Mouse (Mus musculus) v-Abl transformed pro-B cells (cell line): ENCODE measurements around the gene Rfk.

ENCODE experiments used
- in situ Hi-C, 2 experiments: fragments of 400-800 bp; cut with MboI; formaldehyde crosslinking; loops; one replicate each; pipeline ENCODE4 v1.15.1; 2025; ENCODE audit not compliant: unreplicated experiment in 2 of 2

Gene Rfk

DNA sequence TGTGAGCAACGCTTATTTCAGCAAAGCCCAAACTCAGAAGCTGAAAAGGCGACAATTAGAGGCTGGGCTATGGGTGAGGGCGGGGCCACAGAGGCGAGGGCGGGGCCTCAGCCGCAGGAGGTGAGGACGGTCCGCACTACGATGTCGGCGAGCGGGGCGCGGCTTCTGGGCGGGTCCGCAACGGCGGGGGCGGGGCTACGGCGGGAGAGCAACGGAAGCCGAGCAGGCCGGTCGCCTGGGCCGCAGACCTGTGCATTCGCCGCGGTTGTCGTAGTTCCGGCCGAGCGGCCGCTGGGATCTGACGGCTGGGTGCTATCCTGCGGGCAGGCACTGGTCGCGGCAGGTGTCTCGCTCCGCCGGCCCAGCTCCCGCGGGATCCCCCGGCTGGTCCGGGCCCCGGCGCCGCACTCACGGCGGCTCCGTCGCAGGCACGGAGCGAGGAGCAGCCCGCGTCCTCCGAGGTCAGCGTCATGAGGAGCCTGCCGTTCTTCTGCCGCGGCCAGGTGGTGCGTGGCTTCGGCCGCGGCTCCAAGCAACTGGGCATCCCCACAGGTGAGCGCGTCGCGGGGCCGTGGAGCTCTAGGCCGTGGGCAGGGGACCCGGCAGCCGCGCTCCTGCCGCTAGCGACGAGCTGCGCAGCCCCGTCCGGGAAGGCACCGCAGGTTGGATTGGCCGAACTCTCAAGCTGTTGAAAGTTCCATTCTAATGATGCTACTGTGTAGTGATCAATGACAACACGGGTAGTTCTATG lies at the start of gene Rfk:
Gene Rfk (plus strand): TSS at position 203 of the 751 bp plus-strand sequence.
- in situ Hi-C loops: loop anchor here (10.0 to 25.0 kb wide), 5 partner anchors 607 to 1318 kb away; partner anchors contain the start of genes Vps13a (in 2 of the 2), D030056L22Rik (in 1 of the 2) and Gnaq (in 1 of the 2)

DNA sequence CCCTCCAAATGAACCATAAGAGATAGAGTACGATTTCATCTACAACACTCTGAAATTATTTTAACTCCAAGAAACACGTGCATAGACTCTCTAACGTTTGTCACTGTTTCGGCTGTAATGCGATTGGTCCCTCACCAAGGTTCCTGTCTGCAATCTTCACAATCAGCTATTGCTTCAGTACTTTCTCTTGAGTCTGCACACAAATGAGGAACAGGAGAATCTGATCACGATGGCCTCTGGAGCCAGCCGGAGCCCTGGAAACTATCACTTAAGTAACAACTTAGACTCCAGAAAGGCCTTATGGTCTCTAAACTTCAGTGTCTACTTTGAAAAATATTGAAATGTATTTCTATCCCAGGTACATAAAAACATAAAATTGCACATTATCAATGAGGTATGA lies 49.0 kb upstream of the Rfk start:
- in situ Hi-C loops: no loop called here

DNA sequence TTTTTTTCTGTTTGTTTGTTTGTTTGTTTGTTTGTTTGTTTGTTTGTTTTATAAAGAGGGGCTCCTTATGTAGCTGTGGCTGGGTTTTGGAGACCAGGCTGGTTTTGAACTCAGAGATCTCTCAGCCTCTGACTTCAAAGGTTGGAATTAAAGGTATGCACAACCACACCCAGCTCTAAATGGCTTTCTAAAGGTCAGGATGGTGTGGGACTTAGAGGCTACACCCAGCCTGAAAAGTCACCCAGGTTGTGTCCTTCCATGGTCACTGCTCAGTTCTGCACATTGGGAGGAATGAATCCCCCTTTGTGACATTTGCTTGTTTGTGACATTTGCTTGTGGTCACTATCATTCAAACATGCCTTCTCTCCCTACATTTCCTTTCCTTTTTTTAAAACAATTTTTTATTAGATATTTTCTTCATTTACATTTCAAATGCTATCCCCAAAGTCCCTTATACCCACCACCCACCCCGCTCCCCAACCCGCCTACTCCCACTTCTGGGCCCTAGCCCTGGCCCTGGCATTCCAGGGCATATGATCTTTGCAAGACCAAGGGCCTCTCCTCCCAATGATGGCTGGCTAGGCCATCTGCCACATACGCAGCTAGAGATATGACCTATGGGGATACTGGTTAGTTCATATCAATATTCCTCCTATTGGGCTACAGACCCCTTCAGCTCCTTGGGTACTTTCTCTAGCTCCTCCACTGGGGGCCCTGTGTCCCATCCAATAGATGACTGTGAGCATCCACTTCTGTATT lies 46.9 kb upstream of the Rfk start:
- in situ Hi-C loops: no loop called here

DNA sequence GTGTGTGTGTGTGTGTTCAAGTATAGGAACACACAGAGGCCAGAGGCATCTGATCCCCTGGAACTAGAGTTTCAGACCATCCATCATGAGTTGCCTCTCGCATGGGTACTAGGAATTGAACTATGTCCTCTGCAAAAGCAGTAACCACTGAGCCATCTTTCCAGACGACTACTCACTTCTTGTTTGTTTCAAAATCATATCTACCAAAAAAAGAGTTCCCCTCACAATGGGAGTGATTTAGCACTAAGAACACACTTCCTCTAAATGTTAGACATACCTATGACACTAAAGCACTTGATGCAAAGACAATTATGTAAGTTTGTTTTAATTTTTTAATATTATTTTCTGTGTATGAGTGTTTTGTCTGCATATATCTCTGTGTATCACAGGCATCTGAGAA lies 46.0 kb upstream of the Rfk start:
- in situ Hi-C loops: no loop called here

DNA sequence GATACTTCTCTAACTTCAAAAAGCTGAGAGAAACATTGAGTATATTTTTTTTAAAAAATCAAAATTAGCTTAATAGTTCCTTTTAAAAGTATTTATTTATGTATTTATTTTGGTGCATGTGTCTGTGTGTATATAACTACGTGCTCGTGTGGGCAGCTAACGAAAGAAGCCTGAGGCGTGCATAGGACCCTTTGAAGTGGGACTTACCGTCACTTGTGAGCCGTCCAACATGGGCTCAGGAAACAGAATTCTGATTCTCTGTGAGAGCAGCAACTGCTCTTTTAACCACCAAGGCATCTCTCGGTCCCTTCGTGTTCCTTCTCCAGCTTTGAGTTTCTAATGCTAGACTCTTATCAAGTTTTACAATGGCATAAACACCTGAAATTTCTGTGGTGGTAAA lies 40.1 kb upstream of the Rfk start:
- in situ Hi-C loops: loop anchor here (5.0 to 25.0 kb wide), 2 partner anchors 106 to 1209 kb away; no protein-coding TSS in a partner anchor

DNA sequence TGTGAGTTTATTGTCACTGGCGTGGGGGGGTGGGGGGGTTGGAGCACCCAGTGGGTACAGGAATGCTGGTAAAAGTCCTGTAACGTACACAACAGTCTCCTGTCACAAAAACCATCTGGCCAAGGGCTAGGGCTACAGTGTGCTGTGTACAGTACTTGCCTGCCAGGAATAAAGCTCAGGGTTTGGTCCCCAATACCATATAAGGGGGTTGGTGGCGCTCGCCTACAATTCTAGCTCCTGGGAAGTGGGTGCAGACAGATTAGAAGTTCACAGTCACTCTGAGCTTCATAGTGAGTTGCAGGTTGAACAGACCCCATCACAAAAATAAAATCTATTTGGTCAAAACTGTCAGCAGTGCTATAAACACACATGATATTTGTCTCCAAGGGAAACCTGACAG lies 39.5 kb upstream of the Rfk start:
- in situ Hi-C loops: loop anchor here (5.0 to 25.0 kb wide), 2 partner anchors 107 to 1208 kb away; no protein-coding TSS in a partner anchor

DNA sequence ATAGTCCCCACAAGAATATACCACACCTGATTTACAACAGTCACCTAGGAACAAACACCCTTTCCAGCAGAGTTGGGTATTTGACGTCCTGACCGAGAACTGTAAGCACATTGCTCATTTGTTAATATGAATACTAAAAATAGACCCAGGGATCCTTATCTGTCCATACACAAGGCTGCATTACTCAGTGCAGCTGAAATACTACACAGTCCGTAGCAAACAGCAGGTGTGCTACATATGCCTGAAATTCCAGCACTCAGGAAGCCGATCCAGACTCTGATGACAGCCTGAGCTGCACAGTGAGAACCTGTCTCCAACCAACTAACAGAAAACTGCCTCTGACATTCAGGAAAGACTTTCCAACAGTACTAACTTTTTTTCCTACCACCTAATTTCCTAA lies 39.0 kb upstream of the Rfk start:
- in situ Hi-C loops: loop anchor here (5.0 to 25.0 kb wide), 3 partner anchors 107 to 1208 kb away; no protein-coding TSS in a partner anchor

DNA sequence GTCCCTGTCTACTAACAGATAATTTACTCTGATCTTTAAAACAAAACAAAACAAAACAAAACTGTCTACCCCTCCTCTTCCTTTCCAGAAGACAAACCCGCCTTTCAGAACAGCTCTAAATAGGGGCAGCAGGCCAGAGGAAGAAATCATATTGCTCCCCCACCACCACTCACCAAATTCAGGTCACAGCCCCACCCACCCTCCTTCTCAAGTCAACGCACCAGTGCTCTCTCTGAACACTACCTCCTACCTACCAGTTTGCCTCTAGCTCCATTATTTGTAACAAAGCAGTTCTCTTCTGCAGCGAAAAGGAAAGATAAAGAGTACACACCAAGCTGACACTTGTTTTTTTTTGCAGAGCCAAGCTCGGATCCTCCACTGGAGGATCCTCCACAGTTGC lies 38.5 kb upstream of the Rfk start:
- in situ Hi-C loops: loop anchor here (5.0 to 25.0 kb wide), 2 partner anchors 193 to 1207 kb away; no protein-coding TSS in a partner anchor

DNA sequence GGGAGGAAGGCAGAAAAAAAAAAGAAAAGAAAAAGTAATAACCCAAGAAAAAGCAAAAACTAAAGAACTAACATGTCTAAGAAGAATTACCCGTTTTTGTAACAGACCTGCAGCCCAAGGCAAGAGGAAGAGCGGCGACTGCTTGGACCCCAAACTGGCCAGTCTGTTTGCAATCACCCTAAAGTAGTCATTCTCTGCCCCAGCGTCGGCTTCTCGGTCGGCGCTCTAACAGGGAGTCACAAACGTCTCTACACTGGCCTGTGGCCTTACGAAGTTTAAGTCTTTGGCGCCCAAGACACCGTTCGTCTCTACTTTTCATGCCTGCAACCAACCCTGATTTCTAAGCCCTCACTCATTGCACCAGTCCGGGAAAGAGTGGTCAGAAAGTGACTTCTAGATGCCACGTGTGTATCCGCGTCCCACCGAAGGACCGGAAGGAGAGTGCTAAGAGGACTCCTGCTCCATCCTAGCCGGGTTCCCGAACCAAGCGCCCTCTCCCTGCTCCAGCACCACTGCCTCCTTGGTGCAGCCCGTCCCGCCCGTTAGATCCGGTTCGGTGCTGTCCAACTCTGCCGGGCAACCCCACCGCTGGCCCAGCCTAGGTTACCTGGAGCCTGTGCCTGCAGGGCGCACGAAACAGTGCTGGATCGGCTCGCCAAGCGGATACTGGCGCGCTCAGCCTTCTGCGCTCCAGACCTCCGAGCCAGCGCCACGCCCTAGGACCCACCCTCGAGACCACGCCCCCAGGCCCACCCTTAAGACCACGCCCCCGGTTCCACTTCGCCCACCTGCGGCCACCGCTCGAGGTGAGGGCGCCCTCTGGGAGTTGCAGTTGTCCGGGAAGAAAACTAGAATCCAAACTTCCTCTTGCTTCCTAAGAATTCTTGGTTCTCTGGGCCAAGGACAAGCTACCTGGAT lies 37.6 kb upstream of the Rfk start:
- in situ Hi-C loops: loop anchor here (5.0 to 25.0 kb wide), 2 partner anchors 194 to 1206 kb away; no protein-coding TSS in a partner anchor

DNA sequence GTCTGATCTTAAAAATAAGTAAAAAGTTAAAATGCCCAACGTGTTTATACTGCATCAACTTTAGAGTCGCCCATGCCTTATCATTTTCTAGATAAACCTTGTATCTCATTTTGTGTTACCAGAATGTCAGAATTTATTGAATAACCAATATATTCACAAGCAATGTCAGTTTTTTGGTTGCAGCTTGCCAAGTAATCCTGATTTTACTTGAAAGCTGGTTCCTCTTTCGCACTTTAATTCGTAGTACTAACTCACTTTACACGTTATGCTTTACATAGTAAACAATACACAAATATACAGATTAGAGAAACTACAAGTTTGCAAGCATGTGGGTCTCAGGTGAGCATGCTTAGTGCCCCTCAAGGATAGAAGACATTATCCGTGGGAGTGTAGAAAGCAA lies 36.9 kb upstream of the Rfk start:
- in situ Hi-C loops: loop anchor here (5.0 to 25.0 kb wide), 2 partner anchors 195 to 1205 kb away; no protein-coding TSS in a partner anchor

DNA sequence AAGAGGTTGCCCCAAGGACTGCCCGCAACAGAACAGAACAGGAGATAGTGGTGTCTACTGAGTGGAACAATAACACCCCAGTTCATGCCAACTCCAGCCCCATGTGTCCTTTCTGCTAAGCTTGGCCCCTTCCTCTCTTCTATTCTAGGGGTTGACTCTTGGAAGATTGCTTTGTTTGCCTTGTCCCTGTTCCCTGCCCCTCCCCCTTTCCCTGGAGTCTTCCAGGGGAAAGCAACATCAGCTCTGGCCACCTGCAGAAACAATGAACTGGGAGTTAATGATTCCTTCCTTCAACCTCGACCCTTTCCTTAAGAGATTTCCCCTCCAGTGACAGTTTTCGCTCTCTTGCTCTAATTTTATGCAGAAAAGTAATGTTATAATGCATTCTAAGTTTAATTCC lies 36.5 kb upstream of the Rfk start:
- in situ Hi-C loops: loop anchor here (5.0 to 25.0 kb wide), 2 partner anchors 195 to 1205 kb away; no protein-coding TSS in a partner anchor

DNA sequence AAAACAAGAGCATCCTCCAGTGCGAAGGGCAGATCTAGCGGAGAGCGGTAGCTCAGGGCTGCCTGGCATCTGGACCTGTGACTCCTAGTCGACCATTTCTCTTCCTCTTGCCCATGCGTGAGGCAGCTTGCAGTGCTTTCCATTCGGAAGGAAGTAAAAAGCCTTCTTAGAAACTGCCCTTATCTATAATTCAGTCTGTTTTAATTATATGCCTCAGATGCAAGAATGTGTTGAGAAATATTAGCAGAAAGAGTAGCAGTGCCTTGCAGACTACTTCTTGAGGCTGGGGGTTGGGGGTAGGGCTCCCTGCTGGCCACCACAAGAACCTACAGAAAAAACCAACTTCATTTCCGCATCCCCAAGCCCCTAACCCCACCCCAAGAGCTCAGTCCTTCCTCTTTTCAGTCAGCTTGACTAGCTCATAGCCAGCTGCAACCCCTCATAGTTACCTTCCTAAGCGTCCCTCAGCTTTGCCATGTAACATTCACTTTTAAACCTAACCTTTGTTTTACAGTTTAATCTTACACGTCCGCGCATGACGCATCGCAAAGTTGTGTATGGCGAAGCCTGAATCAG lies 34.4 kb upstream of the Rfk start:
- in situ Hi-C loops: loop anchor here (5.0 to 25.0 kb wide), 2 partner anchors 197 to 1203 kb away; no protein-coding TSS in a partner anchor

DNA sequence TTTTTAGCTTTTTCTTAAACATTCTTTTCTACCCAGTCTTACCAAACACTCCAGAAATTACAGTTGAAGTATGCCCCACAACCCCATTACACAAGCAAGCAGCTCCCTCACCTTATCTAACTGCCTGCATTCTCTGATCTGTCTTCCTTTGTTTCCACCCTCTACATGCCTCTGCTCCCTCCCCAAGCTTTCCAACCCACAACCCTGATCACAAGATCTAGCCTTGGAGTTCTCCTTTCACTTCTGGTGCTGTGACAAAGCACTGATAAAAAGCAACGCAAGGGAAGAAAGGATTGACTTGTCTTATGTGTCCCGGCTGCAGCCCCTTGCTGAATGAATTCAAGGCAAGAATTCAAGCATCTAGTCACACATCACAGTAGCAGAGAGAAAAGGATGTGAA lies 32.7 kb upstream of the Rfk start:
- in situ Hi-C loops: loop anchor here (5.0 to 25.0 kb wide), 4 partner anchors 234 to 1474 kb away; no protein-coding TSS in a partner anchor

DNA sequence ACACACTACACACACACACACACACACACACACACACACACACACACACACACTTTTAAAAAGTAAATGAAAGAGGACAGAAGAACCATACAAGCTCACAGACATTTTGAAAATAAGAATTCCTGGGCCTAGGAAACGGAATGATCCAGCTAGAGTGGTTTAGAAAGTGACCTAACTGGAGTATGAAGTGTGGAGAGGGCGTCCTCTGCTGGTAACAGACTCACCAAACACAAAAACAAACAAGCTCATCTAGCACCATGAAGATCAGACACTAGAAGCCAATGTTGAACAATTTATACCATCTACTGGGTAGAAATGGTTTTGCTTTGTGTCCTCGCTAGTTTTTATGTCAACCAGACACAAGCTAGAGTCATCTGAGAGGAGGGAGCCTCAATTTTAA lies 29.1 kb upstream of the Rfk start:
- in situ Hi-C loops: loop anchor here (5.0 to 25.0 kb wide), 4 partner anchors 237 to 1470 kb away; no protein-coding TSS in a partner anchor

DNA sequence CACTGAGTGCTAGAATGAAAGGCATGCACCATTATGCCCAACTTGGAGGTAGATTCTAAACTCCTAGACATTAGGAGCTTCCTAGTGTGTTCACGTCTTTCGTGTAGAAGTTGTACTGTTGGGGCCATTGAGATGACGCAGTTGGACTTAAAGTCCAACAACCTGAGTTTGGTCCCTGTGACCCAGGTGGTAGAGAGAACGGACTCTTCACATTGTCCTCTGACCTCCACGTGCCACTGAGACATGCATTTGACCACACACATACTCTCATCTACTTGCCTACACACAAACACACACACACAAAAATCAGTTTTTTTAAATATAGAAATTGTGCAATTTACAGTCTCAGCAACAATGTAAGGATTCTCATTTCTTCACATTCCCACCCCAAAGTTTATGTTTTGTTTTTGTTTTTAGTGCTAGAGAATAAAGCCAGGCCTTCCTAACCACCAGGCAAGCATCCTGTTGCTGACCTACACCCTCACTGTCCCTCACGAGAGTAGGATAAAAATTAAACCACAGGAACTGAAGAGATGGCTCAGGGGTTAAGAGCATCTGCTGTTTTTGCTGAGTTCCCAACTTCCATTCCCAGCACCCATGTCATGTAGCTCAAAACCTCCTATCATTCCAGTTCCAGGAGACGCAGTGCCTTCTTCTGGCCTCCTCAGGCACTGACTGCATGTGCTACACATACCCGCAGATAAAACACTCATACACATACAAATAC lies 27.3 kb upstream of the Rfk start:
- in situ Hi-C loops: loop anchor here in 1 of 2 experiments (10.0 to 25.0 kb wide), 2 partner anchors 1196 to 1468 kb away; no protein-coding TSS in a partner anchor

DNA sequence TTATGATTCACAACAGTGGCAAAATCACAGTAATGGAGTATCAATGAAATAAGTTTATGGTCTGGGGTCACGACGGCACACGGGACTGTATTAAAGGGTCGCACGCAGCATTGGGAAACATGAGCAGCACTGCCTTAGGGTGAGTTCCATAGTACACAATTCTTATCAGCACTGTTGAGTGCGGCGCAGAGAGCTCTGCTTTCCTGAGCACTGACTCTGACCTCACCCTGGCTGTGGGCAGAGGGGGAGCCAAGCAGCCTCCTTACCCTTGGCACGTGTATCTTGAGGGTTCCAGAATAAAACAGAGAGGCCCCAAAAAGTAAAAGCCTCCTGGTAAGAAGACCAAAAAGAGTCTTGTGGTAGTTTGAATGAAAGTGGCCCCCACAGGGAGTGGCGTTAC lies 25.3 kb upstream of the Rfk start:
- in situ Hi-C loops: loop anchor here in 1 of 2 experiments (10.0 to 25.0 kb wide), 2 partner anchors 1194 to 1466 kb away; no protein-coding TSS in a partner anchor

DNA sequence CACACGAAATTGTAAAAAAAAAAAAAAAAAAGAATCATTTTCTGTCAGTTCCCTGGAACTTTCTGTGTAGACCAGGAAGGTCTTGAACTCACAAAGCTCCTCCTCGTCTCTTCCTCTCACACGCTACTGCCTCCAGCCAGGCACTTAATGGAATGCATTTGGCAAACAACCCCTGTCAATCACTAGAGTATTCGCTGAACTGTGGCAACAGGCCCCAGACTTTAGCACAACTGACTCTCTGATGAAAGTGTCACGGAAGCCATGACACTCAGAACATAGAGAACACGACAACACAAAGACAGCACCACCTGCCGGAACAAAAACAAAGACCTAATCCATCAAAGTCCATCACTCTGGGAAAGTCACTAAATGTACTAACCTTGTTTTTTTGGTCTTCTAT lies 24.3 kb upstream of the Rfk start:
- in situ Hi-C loops: loop anchor here in 1 of 2 experiments (10.0 to 25.0 kb wide), 2 partner anchors 1193 to 1465 kb away; no protein-coding TSS in a partner anchor

DNA sequence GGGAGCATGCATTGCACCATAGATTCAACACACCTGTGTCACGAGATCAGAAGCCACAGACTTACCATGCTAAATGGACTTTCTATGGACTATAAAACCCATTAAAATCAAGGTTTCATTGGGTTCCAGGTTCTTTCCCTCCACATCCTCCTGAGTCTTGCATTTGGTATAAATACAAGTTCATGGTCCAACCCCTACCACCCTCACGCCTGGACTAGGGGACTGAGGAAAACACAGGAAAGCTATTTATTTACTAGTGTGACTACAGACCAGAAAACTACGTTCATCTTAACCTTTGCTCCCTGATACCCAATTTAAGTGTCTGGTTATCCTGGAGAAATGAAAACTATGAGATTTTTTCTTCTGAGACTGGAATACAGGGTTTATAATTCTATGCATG lies 21.1 kb upstream of the Rfk start, which contains the start of gene Gcnt1:
Gene Gcnt1 (minus strand): TSS at position 144 of the 400 bp plus-strand sequence.
- in situ Hi-C loops: loop anchor here (10.0 to 25.0 kb wide), 3 partner anchors 1172 to 1462 kb away; no protein-coding TSS in a partner anchor
